Mouse (Mus musculus): ENCODE measurements around the gene Kank3.

Kank3 gene

DNA sequence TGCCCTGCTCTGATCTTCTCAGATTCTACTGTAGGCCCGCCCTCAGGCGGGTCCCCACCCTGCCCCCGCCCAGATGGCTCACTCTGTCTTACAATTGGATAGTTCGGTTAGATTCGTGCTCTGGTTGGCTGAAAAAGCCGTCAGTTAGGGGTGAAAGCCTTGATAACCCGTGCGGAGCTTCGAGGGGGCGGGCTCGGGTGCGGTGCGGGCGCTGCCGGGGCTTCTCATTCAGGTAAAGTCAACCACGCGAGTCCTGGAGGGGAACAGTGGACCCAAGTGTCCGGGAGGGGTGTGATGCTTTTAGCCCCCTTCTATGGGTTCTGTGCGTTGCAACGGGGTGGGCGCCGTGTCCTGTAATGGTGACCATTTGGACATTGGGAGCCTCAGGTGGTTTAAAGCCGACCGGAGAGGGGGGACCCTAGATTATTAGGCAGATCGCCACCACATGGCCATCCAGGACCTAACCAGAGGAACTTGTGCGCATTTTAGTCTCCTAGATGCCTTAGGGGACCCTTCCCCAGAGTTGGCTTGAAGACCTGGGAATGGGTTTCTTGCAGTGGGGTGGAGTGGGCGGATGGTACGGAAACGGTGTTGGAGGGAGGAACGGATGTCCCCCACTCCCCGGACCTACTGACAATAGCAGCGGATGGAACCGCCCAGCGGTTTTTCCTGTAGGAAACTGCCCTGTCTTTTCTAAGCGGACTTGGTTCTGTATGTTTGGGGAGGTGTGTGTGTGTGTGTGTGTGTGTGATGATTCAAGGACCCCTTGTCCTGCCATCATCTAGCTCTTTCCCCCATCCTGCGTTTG lies at the start of gene Kank3:
Kank3 (plus strand) TSS at position 186 of the 808 bp plus-strand sequence.
- DNase-seq (ENCODE audit: low spot score), result peak; percentile 97

DNA sequence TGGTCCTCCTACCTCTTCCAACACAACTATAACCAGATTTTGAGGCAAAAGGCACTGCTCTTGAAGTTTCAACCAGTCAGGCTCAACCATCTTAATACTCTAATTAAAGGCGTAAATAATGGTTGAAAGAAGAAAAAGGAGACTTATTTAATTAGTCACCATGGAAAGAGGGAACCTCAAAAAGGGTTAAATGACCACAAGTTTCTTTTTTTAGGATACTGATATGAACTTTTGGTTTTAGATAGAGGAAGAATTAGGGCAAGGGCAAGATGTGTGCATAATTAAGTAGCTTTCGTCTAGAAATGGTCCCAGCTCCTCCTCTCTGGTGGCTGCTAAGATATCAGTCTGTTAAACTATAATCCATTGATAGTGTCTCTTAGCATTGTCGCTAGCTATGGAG lies 43.9 kb upstream of the Kank3 start:
- DNase-seq (ENCODE audit: low spot score), result no peak

DNA sequence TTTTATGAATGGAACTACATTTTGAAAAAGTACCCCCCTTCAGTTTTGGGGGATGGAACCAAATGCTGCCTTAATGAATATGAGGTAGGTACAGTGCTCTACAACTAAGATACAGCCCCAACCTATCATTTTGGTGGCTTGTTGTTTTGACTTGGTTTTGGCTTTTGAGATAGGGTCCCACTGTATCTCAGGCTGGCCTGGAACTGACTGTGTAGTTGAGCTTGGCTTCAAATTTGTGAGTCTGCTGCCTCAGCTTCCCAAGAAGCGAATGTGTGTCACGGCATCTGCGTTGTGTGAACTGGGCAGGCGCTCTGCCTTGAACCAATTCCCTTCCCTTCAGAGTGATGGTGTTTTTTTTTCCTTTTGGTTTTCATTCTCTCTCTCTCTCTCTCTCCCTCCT lies 38.7 kb upstream of the Kank3 start:
- no peak for DNase-seq (ENCODE audit: low spot score)

GRCm38 (mm10) chr17:33773426-33773825 lies 36.9 kb upstream of the Kank3 start:
- no peak for DNase-seq (ENCODE audit: low spot score)

DNA sequence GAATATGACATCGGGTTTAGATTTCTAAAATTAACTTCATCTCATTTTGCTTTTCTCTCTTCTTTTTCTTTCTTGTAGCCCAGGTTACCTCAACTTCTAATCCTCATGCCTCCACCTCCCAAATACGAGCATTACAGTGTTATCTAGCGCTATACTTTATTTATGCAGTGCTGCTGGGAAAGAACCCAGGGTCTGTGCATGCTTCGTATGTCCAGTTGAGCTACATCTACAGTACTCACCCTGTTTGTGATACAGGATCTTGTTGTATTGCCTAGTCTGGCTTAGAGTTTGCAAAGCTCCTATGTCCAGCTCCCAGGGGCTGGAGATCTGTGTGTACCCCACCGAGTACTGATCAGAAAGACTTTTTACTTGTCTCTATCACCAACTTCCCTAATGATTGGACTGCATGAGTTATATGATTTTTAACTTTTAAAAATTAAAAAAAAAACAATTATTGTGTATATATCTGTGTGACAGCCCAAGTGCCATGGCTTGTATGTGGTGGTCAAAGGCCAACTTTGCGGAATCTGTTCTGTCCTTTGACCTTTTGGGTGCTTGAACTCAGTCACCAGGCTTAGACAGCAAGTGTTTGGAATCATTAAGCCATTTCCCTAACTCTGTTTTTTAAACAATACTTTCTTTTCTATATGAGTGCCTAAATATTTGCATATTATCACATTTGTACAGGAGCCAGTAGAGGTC lies 36.3 kb upstream of the Kank3 start:
- DNase-seq (ENCODE audit: low spot score), result no peak

GRCm38 (mm10) chr17:33774573-33775155 lies 35.7 kb upstream of the Kank3 start:
- DNase-seq (ENCODE audit: low spot score), result no peak

DNA sequence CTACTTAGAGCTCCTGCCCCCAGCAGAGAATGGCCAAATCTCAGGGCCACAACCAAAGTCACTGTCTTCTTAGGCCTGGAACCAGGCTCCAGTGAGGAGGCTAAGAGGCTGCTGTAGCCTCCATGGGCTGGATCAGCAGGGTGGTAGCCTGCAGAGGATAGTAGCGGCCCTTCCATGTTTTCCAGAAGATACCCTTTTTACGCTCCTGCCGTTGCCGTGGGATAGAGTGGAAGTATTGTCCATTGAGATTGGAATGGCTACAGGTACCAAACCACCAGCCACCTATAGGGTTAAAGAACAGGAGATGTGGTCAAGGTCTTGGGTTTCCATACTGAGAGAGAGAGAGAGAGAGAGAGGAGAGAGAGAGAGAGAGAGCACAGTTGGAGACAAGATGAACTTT lies 35.0 kb upstream of the Kank3 start:
- DNase-seq (ENCODE audit: low spot score), result no peak

DNA sequence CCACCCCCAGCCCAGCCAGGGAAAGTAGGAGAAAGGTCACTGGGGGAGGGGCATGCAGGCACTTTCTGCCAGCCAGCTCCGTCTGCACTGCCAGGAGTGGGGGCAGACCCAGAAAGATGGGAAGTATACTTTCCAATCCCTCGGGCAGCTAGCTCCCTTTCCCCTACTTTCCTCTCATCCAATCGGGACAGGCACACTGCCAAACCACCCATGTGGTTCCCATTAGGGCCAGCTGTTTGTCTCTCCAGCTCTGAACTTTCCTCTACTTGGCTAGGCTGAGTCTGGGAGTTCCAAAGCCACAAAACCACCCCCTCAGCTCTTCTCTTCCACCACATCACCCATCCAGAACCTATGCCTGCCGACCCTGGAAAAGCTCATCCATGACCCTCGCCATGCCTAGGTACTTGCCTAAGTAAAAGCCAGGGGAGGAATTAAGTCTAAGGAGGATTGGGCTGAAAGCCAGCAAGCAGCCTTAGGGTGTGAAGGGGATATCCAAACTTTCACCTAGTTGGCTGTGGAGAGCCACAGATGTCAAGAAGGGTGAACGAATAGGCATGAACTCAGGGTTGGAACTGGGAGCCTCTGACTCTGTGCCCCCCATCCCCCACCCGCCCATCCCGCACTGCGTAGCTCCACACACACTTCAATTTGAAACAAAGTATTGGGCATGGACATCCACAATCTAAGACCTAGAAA lies 30.9 kb upstream of the Kank3 start:
- peak; percentile 94 for DNase-seq (ENCODE audit: low spot score)

GRCm38 (mm10) chr17:33779967-33780295 lies 30.4 kb upstream of the Kank3 start:
- DNase-seq (ENCODE audit: low spot score), result no peak

- DNase-seq (ENCODE audit: low spot score), result no peak
Observed at GRCm38 (mm10) chr17:33780431-33780830, 29.9 kb upstream of the Kank3 start.

DNA sequence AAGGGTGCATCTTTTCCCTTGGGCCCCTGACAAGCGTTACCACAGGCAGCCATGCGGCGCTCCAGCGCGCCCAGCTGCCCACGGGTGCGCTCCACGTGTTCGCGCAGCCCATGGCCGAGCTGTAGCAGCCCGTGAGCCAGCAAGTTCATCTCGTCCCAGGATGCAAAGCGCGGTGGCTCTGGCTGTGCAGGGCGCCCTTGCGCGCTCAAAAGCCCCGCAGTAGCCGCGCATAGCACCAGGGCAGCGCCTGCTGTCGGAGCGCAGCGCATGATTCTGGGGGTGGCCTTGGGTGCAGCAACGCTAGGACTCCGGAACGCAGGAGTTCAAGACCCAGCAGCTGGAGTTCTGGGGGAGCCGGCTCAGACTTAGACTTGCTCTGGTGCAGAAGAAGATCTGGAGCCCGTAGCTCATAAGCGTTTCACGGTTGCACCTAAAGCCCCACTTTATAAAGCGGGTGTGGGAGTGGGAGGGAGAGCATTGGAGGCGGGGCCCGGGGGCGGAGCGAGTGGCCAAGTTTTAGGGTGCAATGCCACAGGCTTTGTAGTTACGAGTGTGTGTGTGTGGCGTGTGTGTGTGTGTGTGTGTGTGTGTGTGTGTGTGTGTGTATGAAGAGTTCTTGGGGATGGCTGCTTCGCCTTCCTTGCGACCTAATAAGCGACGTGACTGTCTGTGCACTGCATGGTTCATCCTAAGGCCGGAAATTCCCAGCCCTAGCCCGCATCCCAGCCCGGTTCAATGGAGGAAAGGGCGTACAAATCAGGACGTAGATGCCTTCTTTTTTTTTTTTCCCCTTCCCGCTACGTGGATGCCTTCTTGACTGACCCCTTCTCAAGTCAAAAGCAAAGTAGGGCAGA lies 29.0 kb upstream of the Kank3 start, which contains the start of gene Angptl4:
Angptl4 (minus strand) TSS at position 707 of the 854 bp plus-strand sequence.
- DNase-seq (ENCODE audit: low spot score), result no peak

- no peak for DNase-seq (ENCODE audit: low spot score)
Observed at GRCm38 (mm10) chr17:33782067-33782466, 28.3 kb upstream of the Kank3 start.

DNA sequence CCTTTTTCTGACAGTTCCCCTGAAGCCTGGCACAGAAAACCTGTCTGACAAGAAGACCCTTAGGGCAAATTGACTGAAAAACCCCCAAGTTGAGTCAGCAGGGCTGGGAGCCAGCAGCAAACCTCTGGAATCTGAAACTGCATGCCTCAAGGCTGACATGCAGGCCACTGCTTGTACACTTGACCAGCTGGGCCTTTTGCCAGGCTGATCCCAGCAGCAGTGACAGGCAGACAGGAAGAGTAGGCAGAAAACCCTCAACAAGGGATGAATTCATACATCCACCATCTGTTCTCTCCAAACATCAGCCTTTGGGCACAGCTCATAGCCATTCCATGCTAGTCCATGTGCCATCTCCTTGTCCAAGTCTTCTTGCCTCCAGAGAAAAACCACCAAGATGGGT lies 26.9 kb upstream of the Kank3 start:
- no peak for DNase-seq (ENCODE audit: low spot score)

- no peak for DNase-seq (ENCODE audit: low spot score)
Observed at GRCm38 (mm10) chr17:33784939-33785338, 25.4 kb upstream of the Kank3 start.

GRCm38 (mm10) chr17:33786375-33786774 lies 23.9 kb upstream of the Kank3 start:
- no peak for DNase-seq (ENCODE audit: low spot score)

GRCm38 (mm10) chr17:33788732-33789131 lies 21.6 kb upstream of the Kank3 start:
- no peak for DNase-seq (ENCODE audit: low spot score)

GRCm38 (mm10) chr17:33798306-33798705 lies 12.0 kb upstream of the Kank3 start:
- DNase-seq (ENCODE audit: low spot score), result no peak

DNA sequence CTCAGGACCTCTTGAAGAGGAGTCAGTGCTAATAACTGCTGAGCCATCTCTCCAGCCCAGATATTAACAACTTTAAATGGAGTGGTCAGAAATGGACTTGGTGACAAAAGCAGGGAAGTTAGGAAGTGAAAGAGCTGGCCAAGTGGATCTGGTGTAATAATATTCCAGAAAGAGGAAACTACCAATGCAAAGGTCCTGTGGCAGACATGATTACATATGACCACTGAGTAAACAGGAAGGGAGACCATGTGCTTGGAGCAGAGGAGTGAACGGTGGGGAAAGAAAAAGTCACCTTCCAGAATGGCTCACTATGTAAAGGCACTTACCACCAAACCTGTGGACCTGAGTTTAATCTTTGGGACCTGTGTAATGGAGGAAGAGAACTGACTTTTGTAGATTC lies 11.0 kb upstream of the Kank3 start:
- DNase-seq (ENCODE audit: low spot score), result no peak

DNA sequence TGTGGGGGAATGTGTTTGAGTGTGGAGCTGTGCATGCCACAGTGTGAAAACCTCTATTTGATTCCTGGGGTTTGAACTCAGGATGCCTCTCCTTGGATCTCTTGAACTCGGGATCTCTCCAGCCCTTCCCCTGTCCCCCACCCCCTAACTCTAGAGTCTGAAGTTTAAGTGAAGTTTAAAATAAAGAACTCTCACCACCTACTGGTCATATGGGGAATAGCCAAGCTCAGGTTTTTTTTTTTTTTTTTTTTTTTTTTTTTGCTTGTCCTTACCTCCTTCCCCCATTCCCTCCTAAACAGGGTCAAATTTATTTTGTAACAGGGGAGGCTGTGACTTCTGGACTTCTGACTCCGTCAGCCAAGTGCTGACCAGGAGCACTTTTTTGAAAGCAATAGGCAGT lies 8.1 kb upstream of the Kank3 start:
- DNase-seq (ENCODE audit: low spot score), result no peak

DNA sequence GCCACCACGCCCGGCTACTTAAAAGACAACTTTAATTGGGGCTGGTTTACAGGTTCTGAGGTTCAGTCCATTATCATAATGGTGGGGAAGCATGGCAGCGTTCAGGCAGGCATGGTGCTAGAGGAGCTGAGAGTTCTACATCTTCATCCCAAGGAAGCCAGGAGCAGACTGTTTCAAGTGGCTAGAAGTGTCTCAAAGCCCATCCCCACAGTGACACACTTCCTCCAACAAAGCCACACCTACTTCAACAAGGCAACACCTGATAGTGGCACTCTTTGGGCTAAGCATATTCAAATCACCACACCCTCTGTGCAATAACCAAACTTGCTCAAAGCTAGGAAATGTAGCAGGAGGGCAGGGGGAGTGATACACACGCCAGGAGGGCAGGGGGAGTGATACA lies 6.1 kb upstream of the Kank3 start:
- no peak for DNase-seq (ENCODE audit: low spot score)

DNA sequence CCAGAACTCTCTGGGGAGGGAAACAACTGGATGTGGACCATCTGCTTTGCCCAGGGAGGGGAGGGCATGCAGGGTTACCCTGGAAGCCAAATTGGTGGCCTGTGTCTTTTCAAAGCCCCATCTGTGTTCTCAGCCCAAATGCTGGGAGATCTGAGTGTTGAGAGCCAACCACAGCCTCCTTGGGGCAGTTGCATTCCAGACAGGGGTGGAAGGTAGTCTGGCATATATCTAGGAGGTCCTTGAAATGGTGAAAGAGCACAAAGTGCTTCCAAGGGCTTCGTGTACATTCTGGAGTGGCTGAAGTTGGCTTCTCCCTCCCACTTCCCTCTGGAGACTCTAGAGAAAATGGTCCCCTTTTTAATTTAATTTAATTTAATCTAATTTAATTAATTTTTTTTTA lies 5.6 kb upstream of the Kank3 start:
- DNase-seq (ENCODE audit: low spot score), result no peak
